In the genomic region with DNA sequence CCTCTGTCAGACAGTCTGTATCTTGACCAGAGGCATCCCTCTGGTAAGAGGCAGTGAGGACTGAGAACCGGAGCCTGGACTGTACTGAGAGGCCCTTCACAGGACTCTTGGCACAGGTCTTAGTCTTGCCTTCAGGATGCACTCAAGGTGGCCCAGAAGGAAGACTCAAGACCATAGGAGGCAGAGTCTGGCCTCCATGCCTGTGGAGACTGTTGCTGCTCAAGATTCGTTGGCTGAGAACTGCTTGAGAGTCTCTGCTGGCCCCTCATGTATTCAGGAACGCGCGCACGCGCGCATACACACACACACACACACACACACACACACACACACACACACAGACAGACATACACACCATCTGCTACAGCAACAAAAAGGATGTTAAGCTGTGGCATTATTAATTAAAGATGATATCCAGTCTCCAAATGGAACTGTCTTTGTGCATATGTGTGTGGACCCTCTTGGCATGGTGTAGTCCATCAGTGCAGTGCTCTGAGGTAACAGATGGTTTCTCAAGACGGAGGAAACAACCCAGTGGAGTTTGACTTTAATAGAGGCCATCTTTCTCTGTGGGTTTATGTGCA, we compare ENCODE assay signal across 15 mouse cellular contexts.
DNase-seq lines count a peak whose midpoint lies in the region; ATAC-seq and TF ChIP-seq lines count a peak whose summit lies in the region.
"Had no signal": no experiment of that assay in that cellular context is flagged by ENCODE, and none has a peak within 500 bp of the region (broad histone marks: within the 10 kb centered on the region; RNA-seq: fewer than 3 reads in every experiment).

No protein-coding gene starts in this region.

- H3K27me3 ChIP-seq in heart, embryonic 11.5 days (ENCODE audit: control insufficient read depth, insufficient read depth, low read length) = peaks cover 33% of the 10 kb centered on the region
- peaks cover 16% of the 10 kb centered on the region for H3K27me3 ChIP-seq in intestine, postnatal 0 days (replicated peaks; ENCODE audit: control insufficient read depth, insufficient read depth, low read length)
- H3K27me3 ChIP-seq in intestine, embryonic 15.5 days (replicated peaks) = peaks cover 22% of the 10 kb centered on the region
- H3K27me3 ChIP-seq in forebrain, embryonic 16.5 days (replicated peaks; ENCODE audit: control insufficient read depth, insufficient read depth, low read length) = no peaks in the 10 kb centered on the region

- H3K4me1 ChIP-seq in heart, embryonic 11.5 days (ENCODE audit: control insufficient read depth, insufficient read depth, low read length) = 0 out of 2 replicates have a peak, but pooled peaks cover 2% of the 10 kb centered on the region
- H3K4me1 ChIP-seq in intestine, postnatal 0 days (replicated peaks; ENCODE audit: control insufficient read depth, insufficient read depth, low read length) = no peaks in the 10 kb centered on the region
- peaks cover 8% of the 10 kb centered on the region; the same call in 1 of the 2 replicates for H3K4me1 ChIP-seq in intestine, embryonic 15.5 days (replicated peaks)
- H3K4me1 ChIP-seq in forebrain, embryonic 16.5 days (replicated peaks; ENCODE audit: control insufficient read depth, insufficient read depth, low read length) = no peaks in the 10 kb centered on the region

- no peak for ATAC-seq in heart, embryonic 11.5 days (replicated peaks; ENCODE audit: insufficient number of reproducible peaks, low FRiP score, low TSS enrichment)
- ATAC-seq in intestine, postnatal 0 days = no peak
- ATAC-seq in intestine, embryonic 15.5 days = no peak
- peak; percentile 61 for ATAC-seq in forebrain, embryonic 16.5 days

- no peaks in the 10 kb centered on the region for H3K36me3 ChIP-seq in heart, embryonic 11.5 days (ENCODE audit: control insufficient read depth, insufficient read depth, low read length)
- H3K36me3 ChIP-seq in intestine, postnatal 0 days (ENCODE audit: control insufficient read depth, insufficient read depth) = no peaks in the 10 kb centered on the region
- H3K36me3 ChIP-seq in intestine, embryonic 15.5 days = no peaks in the 10 kb centered on the region
- peaks cover 4% of the 10 kb centered on the region; the same call in 1 of the 2 replicates for H3K36me3 ChIP-seq in forebrain, embryonic 16.5 days (ENCODE audit: control insufficient read depth, insufficient read depth)
- H3K36me3 ChIP-seq: heart, embryonic 13.5 days had no signal

- H3K4me3 ChIP-seq in heart, embryonic 11.5 days (ENCODE audit: low read depth, low read length) = no peak overlapping the region
- no peak overlapping the region for H3K4me3 ChIP-seq in intestine, postnatal 0 days (ENCODE audit: low read depth, low read length)
- no peak overlapping the region for H3K4me3 ChIP-seq in intestine, embryonic 15.5 days (replicated peaks)
- no peak overlapping the region for H3K4me3 ChIP-seq in forebrain, embryonic 16.5 days (replicated peaks; ENCODE audit: low read length)
- H3K4me3 ChIP-seq: embryonic facial prominence, embryonic 10.5 days; heart, embryonic 13.5 days; hindbrain, embryonic 13.5 days had no signal

- H3K27ac ChIP-seq in heart, embryonic 11.5 days (ENCODE audit: low read depth, low read length) = no peak overlapping the region
- H3K27ac ChIP-seq in intestine, postnatal 0 days (ENCODE audit: low read depth, low read length) = 0 out of 2 replicates have a peak overlapping the region, but pooled peaks have one; percentile 1
- no peak overlapping the region for H3K27ac ChIP-seq in intestine, embryonic 15.5 days
- H3K27ac ChIP-seq in forebrain, embryonic 16.5 days (ENCODE audit: low read length) = no peak overlapping the region
- H3K27ac ChIP-seq: embryonic facial prominence, embryonic 10.5 days; heart, embryonic 13.5 days; hindbrain, embryonic 13.5 days had no signal

- WGBS in heart, embryonic 11.5 days (ENCODE audit: insufficient replicate concordance) = 91% methylated on average over 9 of the region's 9 CpGs
- WGBS in intestine, postnatal 0 days = 90% methylated on average over 9 of the region's 9 CpGs
- WGBS in intestine, embryonic 15.5 days = 93% methylated on average over 9 of the region's 9 CpGs
- WGBS in forebrain, embryonic 16.5 days = 63% methylated on average over 9 of the region's 9 CpGs

- no peak overlapping the region for H3K4me2 ChIP-seq in heart, embryonic 11.5 days
- no peak overlapping the region for H3K4me2 ChIP-seq in intestine, postnatal 0 days (replicated peaks; ENCODE audit: low read depth)
- H3K4me2 ChIP-seq in intestine, embryonic 15.5 days (replicated peaks) = no peak overlapping the region
- no peak overlapping the region for H3K4me2 ChIP-seq in forebrain, embryonic 16.5 days (ENCODE audit: low read length)
- H3K4me2 ChIP-seq: heart, embryonic 13.5 days; hindbrain, embryonic 13.5 days had no signal

- no peak for TF ChIP-seq CTCF in intestine, postnatal 0 days (IDR thresholded peaks at IDR 0.05; ENCODE audit: low read depth)

- H3K9me3 ChIP-seq in heart, embryonic 11.5 days (replicated peaks; ENCODE audit: control insufficient read depth, low read length) = no peaks in the 10 kb centered on the region
- H3K9me3 ChIP-seq in intestine, postnatal 0 days (ENCODE audit: control insufficient read depth) = no peaks in the 10 kb centered on the region
- H3K9me3 ChIP-seq in intestine, embryonic 15.5 days = no peaks in the 10 kb centered on the region
- H3K9me3 ChIP-seq in forebrain, embryonic 16.5 days (ENCODE audit: control insufficient read depth, low read length) = no peaks in the 10 kb centered on the region
- H3K9me3 ChIP-seq: embryonic facial prominence, embryonic 10.5 days; heart, embryonic 13.5 days; hindbrain, embryonic 13.5 days had no signal

- no peak overlapping the region for H3K9ac ChIP-seq in heart, embryonic 11.5 days (ENCODE audit: low read depth, low read length)
- H3K9ac ChIP-seq in intestine, postnatal 0 days (ENCODE audit: low read depth, low read length) = no peak overlapping the region
- no peak overlapping the region for H3K9ac ChIP-seq in intestine, embryonic 15.5 days
- no peak overlapping the region for H3K9ac ChIP-seq in forebrain, embryonic 16.5 days (replicated peaks; ENCODE audit: low read depth, low read length)
- H3K9ac ChIP-seq: heart, embryonic 13.5 days; hindbrain, embryonic 13.5 days had no signal

- peak; percentile 75 for DNase-seq in heart, adult 11 months
- DNase-seq in lung, postnatal 36 days = no peak
- DNase-seq: adrenal gland, adult 2 months; adrenal gland, postnatal 25 days; cerebellum, adult 2 months; gastrocnemius, postnatal 14 days; heart, postnatal 36 days; kidney, adult 2 months had no signal
